Mouse (Mus musculus) forelimb bud, embryonic 11.5 days (tissue): ENCODE results near the gene Abi3bp.

Experiments
- DNase-seq: peaks from one replicate; pipeline ENCODE4 v3.0.0-alpha.2; 2012; ENCODE audit warnings: low read depth, low spot score

Abi3bp gene

GRCm38 (mm10) chr16:56503941-56504340 lies 26.3 kb downstream of the Abi3bp start:
- DNase-seq = no peak

DNA sequence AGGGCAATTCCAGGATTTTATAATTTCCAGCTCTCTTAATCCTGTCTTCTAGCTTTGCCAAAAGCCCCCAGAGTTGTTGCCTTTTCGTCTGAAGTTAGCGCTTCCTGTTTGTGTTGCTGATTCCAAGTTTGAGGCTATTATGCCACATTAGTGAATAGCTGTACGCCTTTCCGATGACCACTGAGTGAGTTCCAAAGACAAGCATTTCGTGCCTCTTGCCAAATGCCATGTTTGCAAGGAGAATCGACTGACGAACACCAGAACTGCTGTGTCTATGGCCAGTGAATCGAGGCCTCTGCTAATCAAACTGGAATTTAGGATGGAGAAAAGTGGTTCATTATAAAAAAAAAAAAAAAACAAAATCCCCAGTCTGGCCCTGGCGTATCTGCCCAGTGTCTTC lies 40.3 kb downstream of the Abi3bp start:
- no peak for DNase-seq

DNA sequence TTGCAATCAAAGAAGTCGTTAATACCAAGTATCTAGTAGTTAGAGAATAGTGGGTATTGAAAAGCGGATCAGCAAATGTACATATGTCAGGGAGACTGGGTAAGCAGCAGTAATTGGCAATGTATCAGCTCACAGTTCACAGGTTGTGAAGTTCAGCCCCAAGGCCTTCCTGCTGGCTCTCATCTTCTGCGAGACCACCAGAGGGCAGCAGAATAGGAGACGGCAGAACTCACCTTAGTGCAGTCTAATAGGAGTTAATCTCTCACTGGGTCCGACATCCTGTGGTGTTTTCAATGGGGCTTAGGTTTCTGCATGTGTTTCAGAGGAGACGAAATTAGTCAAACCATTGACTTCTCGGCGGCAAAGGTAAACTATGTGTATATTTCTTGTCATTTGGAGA lies 46.7 kb downstream of the Abi3bp start:
- peak; percentile 24 for DNase-seq

DNA sequence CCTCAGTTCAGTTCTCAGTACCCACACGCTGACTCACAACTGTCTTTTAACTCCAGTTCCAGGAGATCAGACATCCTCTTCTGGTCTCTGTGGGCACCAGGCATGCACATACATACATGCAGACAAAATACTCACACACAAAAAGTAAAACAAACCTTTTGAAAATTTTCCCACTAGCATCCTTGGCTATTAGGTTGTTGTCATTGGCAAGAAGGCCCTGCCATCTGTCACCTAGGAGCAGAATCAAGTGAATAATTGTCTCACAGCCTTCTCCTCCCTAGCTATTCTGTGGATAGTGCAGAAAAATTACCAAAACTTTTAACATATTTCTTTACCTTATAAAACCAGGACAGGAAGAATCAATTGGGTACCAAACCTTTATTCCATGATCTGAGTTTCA lies 48.8 kb downstream of the Abi3bp start:
- DNase-seq = no peak

GRCm38 (mm10) chr16:56528079-56528688 lies 50.5 kb downstream of the Abi3bp start:
- no peak for DNase-seq

DNA sequence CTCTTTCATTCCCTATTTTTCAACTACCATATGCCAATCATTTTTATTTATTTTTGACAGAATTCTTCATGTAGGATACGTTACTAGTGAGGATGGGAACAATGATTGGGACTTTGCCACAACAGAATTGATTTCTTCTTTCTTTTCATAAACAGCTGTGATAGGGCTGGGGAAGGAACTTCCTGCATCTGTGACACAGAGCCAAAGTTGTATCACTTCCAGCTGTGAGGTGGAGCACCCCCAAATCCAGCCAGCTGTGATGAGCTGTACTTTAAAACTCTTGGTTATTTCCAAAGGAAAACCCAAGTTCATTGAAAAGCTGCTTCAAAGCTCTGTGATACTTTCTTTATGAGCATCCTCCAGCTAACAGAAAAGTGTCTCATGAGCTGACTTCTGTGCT lies 101.9 kb downstream of the Abi3bp start:
- DNase-seq = no peak

DNA sequence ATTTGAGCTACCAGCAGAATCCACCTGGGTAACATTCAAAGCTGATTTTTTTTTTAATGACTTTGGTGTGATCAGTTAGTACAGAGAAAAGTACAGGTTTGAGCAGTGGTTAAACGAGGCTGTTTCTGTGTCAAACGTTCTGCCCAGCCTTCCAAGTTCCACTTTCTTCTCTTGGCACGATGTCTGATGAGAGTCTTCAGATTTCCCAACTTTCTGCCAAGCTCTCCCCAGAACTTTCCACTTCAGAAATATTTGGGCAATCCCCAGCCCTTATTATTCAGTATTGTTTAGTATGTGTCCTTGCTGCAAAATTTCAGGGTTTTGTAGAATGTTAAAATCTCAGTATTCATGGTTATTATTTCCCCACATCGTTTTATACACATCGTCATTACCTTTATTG lies 115.9 kb downstream of the Abi3bp start:
- no peak for DNase-seq

- DNase-seq = no peak
Measured at GRCm38 (mm10) chr16:56594866-56595265, 117.2 kb downstream of the Abi3bp start.

GRCm38 (mm10) chr16:56598427-56598826 lies 120.7 kb downstream of the Abi3bp start:
- no peak for DNase-seq

DNA sequence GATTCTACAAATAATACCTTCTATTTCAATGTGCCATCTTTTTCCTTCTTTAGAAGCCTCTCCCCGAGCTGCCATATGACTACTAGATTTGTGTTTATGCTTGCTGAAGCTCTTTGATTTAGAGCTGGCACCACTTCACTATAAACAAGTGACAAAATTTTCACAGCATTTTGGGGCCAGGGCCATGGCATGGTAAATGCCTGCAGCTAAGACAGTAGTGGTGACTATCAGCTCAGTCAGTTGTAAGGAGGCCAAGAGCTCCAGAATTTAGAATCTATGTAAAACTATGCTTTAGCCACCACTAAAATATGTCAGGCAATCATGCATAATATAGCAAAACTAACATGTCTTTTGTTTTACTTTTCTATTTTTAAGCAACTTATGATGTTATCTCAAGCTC lies 124.7 kb downstream of the Abi3bp start:
- no peak for DNase-seq

GRCm38 (mm10) chr16:56610572-56610971 lies 132.9 kb downstream of the Abi3bp start:
- no peak for DNase-seq

DNA sequence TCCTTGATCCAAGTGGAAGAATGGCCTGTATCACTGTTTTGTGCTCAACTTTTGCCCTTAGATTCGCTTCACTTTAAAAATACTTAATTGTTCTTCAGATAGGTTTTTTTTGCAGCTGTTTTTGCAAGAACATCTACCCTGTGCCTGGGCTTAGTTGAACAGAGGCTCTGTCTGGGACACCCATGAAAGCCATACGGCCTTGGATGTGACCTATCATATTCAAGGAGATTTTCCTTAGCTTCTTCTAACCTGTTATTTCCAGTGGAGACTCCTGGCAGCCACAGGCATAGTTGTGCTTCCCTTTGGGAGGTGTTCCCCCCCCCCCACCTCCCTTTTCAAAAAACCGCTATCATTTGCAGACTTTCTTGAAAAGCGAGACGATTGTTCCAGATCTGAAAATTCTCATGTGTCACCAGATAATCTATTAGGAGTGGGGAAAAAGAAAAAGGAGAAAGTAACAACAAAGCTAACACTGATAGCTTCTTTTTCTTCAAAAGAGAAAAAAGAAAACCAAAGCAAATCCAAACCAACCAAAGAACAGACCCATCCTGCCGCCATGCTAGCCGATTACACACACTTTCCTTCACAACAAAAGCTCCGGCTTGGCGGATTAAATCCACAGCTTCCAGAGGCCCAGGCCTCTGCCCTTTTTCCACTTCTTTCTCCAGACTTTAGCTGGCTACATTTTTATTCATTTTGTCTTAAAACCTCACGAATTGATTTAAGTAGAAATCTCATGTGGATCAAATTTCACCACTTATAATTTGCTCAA lies 133.6 kb downstream of the Abi3bp start:
- no peak for DNase-seq

DNA sequence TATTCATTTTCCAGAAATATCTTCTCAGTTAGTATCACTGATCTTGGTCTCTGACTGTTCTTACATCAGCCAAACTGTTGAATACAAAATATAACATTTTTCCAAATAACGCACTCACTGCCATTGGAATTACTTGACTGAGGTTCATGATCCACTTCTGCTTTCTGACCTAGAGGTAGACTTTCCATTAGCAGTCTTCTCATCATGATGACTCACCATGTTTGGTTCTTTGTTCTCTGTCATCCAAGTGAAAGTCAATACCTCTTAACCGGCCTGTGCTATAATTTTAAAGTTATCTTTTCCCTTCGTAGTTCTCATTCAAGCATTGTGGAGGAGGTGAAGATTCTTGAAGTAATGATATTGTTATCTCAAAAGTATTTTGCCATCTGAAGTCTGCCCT lies 160.9 kb downstream of the Abi3bp start:
- no peak for DNase-seq

GRCm38 (mm10) chr16:56645251-56645650 lies 167.6 kb downstream of the Abi3bp start:
- DNase-seq = no peak

GRCm38 (mm10) chr16:56646382-56647172 lies 168.9 kb downstream of the Abi3bp start:
- no peak for DNase-seq

DNA sequence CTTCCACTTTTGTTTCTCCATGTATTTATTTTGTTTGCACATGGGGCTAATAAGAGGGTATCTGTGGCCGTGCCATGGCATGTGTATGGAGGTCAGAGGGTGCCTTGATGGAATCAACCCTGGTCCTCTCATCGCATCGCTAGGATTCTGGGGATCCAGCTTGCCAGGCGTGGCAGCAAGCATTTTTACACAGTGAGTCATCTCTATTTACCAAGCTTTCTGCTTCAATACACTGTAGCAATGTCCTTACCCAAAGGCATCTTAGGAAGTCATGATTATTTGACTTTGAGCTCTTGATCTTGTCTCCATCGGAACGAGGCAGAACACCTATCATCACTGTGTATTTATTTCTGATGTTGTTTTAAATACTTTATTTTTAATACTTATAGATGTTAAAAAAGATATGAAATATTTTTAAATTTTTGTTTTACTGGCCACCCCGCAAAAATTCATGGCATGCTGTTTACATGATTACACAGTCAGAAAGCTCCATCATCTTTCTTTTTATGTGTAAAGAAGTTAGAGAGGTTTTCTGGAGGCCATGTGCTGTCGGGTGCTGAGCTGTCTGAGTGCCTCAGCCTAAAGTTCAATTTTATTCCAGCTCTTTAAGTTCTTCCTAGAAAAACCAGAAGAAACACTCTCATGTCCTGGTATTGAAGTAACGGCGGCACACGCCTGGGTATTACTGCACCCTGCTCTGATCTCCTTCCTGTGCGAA lies 177.7 kb downstream of the Abi3bp start:
- DNase-seq = no peak

- DNase-seq = no peak
Measured at GRCm38 (mm10) chr16:56658866-56659265, 181.2 kb downstream of the Abi3bp start.

- DNase-seq = no peak
Measured at GRCm38 (mm10) chr16:56669520-56669919, 191.8 kb downstream of the Abi3bp start.

- no peak for DNase-seq
Measured at GRCm38 (mm10) chr16:56670941-56671340, 193.3 kb downstream of the Abi3bp start.

DNA sequence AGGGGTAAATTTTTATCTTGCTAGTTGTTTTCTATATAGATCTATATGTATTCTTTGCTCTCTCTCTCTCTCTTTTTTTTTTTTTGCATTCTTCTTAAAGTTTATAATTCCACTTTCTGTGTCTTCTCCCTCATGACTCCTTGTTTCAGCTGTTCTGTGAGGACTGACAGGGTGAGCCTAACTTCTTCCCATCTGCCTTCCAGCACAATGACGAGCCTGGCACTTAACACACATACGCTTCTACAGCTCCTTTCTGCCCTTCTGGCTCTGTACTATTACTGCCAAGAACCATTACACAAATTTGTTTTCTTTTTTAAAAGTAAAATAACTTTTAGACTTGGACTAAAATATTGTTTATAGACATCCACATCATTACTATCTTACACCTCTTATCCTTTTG lies 195.7 kb downstream of the Abi3bp start:
- DNase-seq = no peak

GRCm38 (mm10) chr16:56677146-56677545 lies 199.5 kb downstream of the Abi3bp start:
- no peak for DNase-seq
